Mouse (Mus musculus) heart, embryonic 15.5 days (tissue): ENCODE results near the gene Mtf1. TPM values are rescaled to one million over a fixed set of nuclear protein-coding genes. Genes with fewer than 3 reads are reported as not detected.

Experiments
- ATAC-seq: fragments of 200-750 bp; cut with Nextera tagmentation; replicated peaks from 2 replicates; pipeline ENCODE4 v1.8.0; 2017; ENCODE audit warnings: low read depth, moderate TSS enrichment; ENCODE audit not compliant: insufficient number of reproducible peaks, insufficient read depth, low FRiP score
- H3K27ac ChIP-seq: fragments of 300-500 bp; sonication (generic); 2 replicates; pipeline ENCODE4 v1.5.1; 2015; ENCODE audit warnings: mild to moderate bottlenecking, inconsistent platforms
- H3K27me3 ChIP-seq: fragments of 300-500 bp; sonication (generic); 2 replicates; pipeline ENCODE4 v1.6.1; 2015; ENCODE audit warnings: inconsistent platforms
- H3K36me3 ChIP-seq: fragments of 300-500 bp; sonication (generic); 2 replicates; pipeline ENCODE4 v1.6.1; 2015; ENCODE audit warnings: mild to moderate bottlenecking, inconsistent platforms
- H3K4me1 ChIP-seq: fragments of 300-500 bp; sonication (generic); replicated peaks from 2 replicates; pipeline ENCODE4 v1.6.1; 2015; ENCODE audit warnings: inconsistent platforms
- H3K4me2 ChIP-seq: fragments of 300-500 bp; sonication (generic); 2 replicates; pipeline ENCODE4 v1.6.1; 2015; ENCODE audit warnings: inconsistent platforms, mild to moderate bottlenecking, moderate library complexity
- H3K4me3 ChIP-seq: fragments of 300-500 bp; sonication (generic); 2 replicates; pipeline ENCODE4 v1.5.1; 2015; ENCODE audit warnings: mild to moderate bottlenecking, inconsistent platforms
- H3K9ac ChIP-seq: fragments of 300-500 bp; sonication (generic); 2 replicates; pipeline ENCODE4 v1.6.1; 2015; ENCODE audit warnings: mild to moderate bottlenecking, inconsistent platforms
- H3K9me3 ChIP-seq: fragments of 300-500 bp; sonication (generic); replicated peaks from 2 replicates; pipeline ENCODE4 v1.6.1; 2016; ENCODE audit warnings: inconsistent platforms
- WGBS: fragments of 180-500 bp; shearing (Covaris S2); methylation state at CpG from one replicate; pipeline ENCODE4 v1.1.7; 2015; ENCODE audit warnings: mixed read lengths; 5-methylcytosine and 5-hydroxymethylcytosine counted together
- polyA plus RNA-seq: library from polyadenylated mRNA; unstranded; fragments of >200 nt; fragmentation: Nextera tagmentation; extraction: Ambion mirVana; gene quantifications from 2 replicates; pipeline ENCODE4 v1.2.1, GENCODE M21; 2015

Gene Mtf1
- polyA plus RNA-seq, 1 experiment from 2014 or later: 10.1 TPM

DNA sequence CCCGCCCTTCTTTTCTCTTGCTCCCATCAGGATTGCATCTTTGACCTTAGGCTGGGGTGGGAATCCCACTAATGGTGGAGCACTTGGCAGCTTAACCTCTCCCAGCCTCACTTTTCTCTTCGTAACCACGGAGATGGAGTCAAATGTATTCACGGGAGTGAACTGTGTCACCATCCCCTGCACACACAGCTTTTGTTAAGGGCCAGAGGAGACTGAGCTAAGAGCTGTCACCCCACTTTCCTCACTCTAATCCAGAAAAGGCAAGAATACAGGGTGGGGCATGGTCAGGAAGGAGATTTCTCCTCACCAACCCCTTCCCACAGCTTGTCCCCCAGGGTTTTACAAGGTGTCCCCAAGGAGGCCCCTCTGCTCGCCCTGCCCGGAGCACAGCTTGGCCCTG, 91.9 kb downstream of the Mtf1 start:
- WGBS: 40% methylated on average over 6 of the region's 6 CpGs
- no peaks in the 10 kb centered on the region for H3K9me3 ChIP-seq
- H3K4me1 ChIP-seq: peaks cover 8% of the 10 kb centered on the region
- no peak overlapping the region for H3K4me2 ChIP-seq
- H3K9ac ChIP-seq: no peak overlapping the region
- no peak for ATAC-seq
- peaks cover 79% of the 10 kb centered on the region for H3K27me3 ChIP-seq
- H3K27ac ChIP-seq: no peak overlapping the region
- H3K4me3 ChIP-seq: no peak overlapping the region
- H3K36me3 ChIP-seq: no peaks in the 10 kb centered on the region

- WGBS: 2% methylated on average over 83 of the region's 83 CpGs
- Histone ChIP-seq H3K36me3 (no peaks in the 10 kb centered on the region), H3K9me3 (no peaks in the 10 kb centered on the region), H3K4me3 (peak overlapping the region; percentile 49), H3K4me2 (peak overlapping the region; percentile 76), H3K9ac (no peak overlapping the region), H3K27me3 (peaks cover 82% of the 10 kb centered on the region), H3K4me1 (peaks cover 8% of the 10 kb centered on the region), H3K27ac (no peak overlapping the region)
- peak; percentile 39; the same call in 1 of the 2 replicates for ATAC-seq
Measured at GRCm38 (mm10) chr4:124894508-124895428, 92.9 kb downstream of the Mtf1 start.

GRCm38 (mm10) chr4:124898428-124898827, 96.5 kb downstream of the Mtf1 start:
- no peaks in the 10 kb centered on the region for H3K36me3 ChIP-seq
- H3K4me1 ChIP-seq: peaks cover 8% of the 10 kb centered on the region
- no peak overlapping the region for H3K4me3 ChIP-seq
- peaks cover 73% of the 10 kb centered on the region for H3K27me3 ChIP-seq
- WGBS: 57% methylated on average over 10 of the region's 10 CpGs
- no peak for ATAC-seq
- no peak overlapping the region for H3K4me2 ChIP-seq
- no peak overlapping the region for H3K9ac ChIP-seq
- no peak overlapping the region for H3K27ac ChIP-seq
- no peaks in the 10 kb centered on the region for H3K9me3 ChIP-seq

Other genes with a start within 250 kb of the Mtf1 start
- 0.14 TPM in 1 of 2 replicates, not detected in the other for gene 3100002H09Rik, start 191.3 kb upstream of the Mtf1 start, polyA plus RNA-seq
- 0.14 and 0.15 TPM in 2 replicates for gene Pou3f1, start 145.3 kb upstream of the Mtf1 start, polyA plus RNA-seq
- gene Utp11, start 108.5 kb upstream of the Mtf1 start, polyA plus RNA-seq: 42.6 and 47.5 TPM in 2 replicates
- 6.2 and 7.5 TPM in 2 replicates for gene Fhl3, start 101.4 kb upstream of the Mtf1 start, polyA plus RNA-seq
- 73.6 and 86.5 TPM in 2 replicates for gene Sf3a3, start 87.3 kb upstream of the Mtf1 start, polyA plus RNA-seq
- gene Inpp5b, start 60.3 kb upstream of the Mtf1 start, polyA plus RNA-seq: 13.7 and 15.5 TPM in 2 replicates
- gene Yrdc, start 48.6 kb downstream of the Mtf1 start, polyA plus RNA-seq: 20.4 and 23.8 TPM in 2 replicates
- 40.3 and 43.9 TPM in 2 replicates for gene 1110065P20Rik, start 49.1 kb downstream of the Mtf1 start, polyA plus RNA-seq
- 0.16 TPM in 1 of 2 replicates, not detected in the other for gene Maneal, start 60.1 kb downstream of the Mtf1 start, polyA plus RNA-seq
- gene Epha10, start 78.8 kb downstream of the Mtf1 start, polyA plus RNA-seq: 0.10 TPM in 1 of 2 replicates, not detected in the other
- 8.2 and 9.7 TPM in 2 replicates for gene 9930104L06Rik, start 134.9 kb downstream of the Mtf1 start, polyA plus RNA-seq
- 106 and 111 TPM in 2 replicates for gene Cdca8, start 137.2 kb downstream of the Mtf1 start, polyA plus RNA-seq
- gene Rspo1, start 184.3 kb downstream of the Mtf1 start, polyA plus RNA-seq: 6.6 and 9.9 TPM in 2 replicates
- gene Gnl2, start 214.5 kb downstream of the Mtf1 start, polyA plus RNA-seq: 52.1 and 55.6 TPM in 2 replicates